Mouse (Mus musculus) neural tube, embryonic 13.5 days (tissue): ENCODE measurements around the gene Insig1. TPM values are rescaled to one million over a fixed set of nuclear protein-coding genes. Genes with fewer than 3 reads are reported as not detected.

Source experiments
- ATAC-seq: fragments of 200-750 bp; cut with Nextera tagmentation; 2 replicates; pipeline ENCODE4 v1.8.0; 2017; ENCODE audit warnings: low read depth, mild to moderate bottlenecking, moderate TSS enrichment, moderate library complexity
- H3K27ac ChIP-seq: fragments of 300-500 bp; sonication (generic); replicated peaks from 2 replicates; pipeline ENCODE4 v1.5.1; 2015; ENCODE audit warnings: moderate library complexity, mild to moderate bottlenecking, inconsistent platforms
- H3K27me3 ChIP-seq: fragments of 300-500 bp; sonication (generic); 2 replicates; pipeline ENCODE4 v1.6.1; 2015; ENCODE audit warnings: mild to moderate bottlenecking, inconsistent platforms
- H3K36me3 ChIP-seq: fragments of 300-500 bp; sonication (generic); 2 replicates; pipeline ENCODE4 v1.6.1; 2015; ENCODE audit warnings: mild to moderate bottlenecking, inconsistent platforms
- H3K4me1 ChIP-seq: fragments of 300-500 bp; sonication (generic); replicated peaks from 2 replicates; pipeline ENCODE4 v1.6.1; 2015; ENCODE audit warnings: inconsistent platforms
- H3K4me2 ChIP-seq: fragments of 300-500 bp; sonication (generic); 2 replicates; pipeline ENCODE4 v1.6.1; 2015; ENCODE audit warnings: inconsistent platforms, mild to moderate bottlenecking, moderate library complexity
- H3K4me3 ChIP-seq: fragments of 300-500 bp; sonication (generic); 2 replicates; pipeline ENCODE4 v1.5.1; 2015; ENCODE audit warnings: mild to moderate bottlenecking, inconsistent platforms
- H3K9ac ChIP-seq: fragments of 300-500 bp; sonication (generic); 2 replicates; pipeline ENCODE4 v1.6.1; 2015; ENCODE audit warnings: moderate library complexity, mild to moderate bottlenecking, inconsistent platforms
- H3K9me3 ChIP-seq: fragments of 300-500 bp; sonication (generic); 2 replicates; pipeline ENCODE4 v1.6.1; 2016; ENCODE audit warnings: inconsistent platforms
- WGBS: fragments of 180-500 bp; shearing (Covaris S2); methylation state at CpG from one replicate; pipeline ENCODE4 v1.1.7; 2015; 5-methylcytosine and 5-hydroxymethylcytosine counted together
- polyA plus RNA-seq: library from polyadenylated mRNA; unstranded; fragments of >200 nt; fragmentation: Nextera tagmentation; extraction: Ambion mirVana; gene quantifications from 2 replicates; pipeline ENCODE4 v1.2.1, GENCODE M21; 2015

Gene Insig1
- polyA plus RNA-seq, 1 experiment from 2014 or later, result 55.4 TPM

GRCm38 (mm10) chr5:28094846-28095245 is 23.7 kb downstream of the Insig1 start:
- H3K36me3 ChIP-seq, result no peaks in the 10 kb centered on the region
- 79% methylated on average over 6 of the region's 6 CpGs for WGBS
- H3K27me3 ChIP-seq, result no peaks in the 10 kb centered on the region
- ATAC-seq, result no peak
- H3K27ac ChIP-seq, result no peak overlapping the region
- H3K9ac ChIP-seq, result no peak overlapping the region
- H3K4me3 ChIP-seq, result no peak overlapping the region
- no peak overlapping the region for H3K4me2 ChIP-seq
- H3K9me3 ChIP-seq, result no peaks in the 10 kb centered on the region
- H3K4me1 ChIP-seq, result no peaks in the 10 kb centered on the region

GRCm38 (mm10) chr5:28095671-28096070 is 24.5 kb downstream of the Insig1 start:
- no peak for ATAC-seq
- WGBS, result 79% methylated on average over 2 of the region's 2 CpGs
- H3K4me3 ChIP-seq, result no peak overlapping the region

GRCm38 (mm10) chr5:28106966-28107365 is 35.8 kb downstream of the Insig1 start:
- WGBS, result 77% methylated on average over 4 of the region's 4 CpGs
- Histone ChIP-seq H3K9me3 (no peaks in the 10 kb centered on the region), H3K27me3 (no peaks in the 10 kb centered on the region), H3K9ac (no peak overlapping the region), H3K27ac (no peak overlapping the region), H3K4me1 (no peaks in the 10 kb centered on the region), H3K36me3 (no peaks in the 10 kb centered on the region), H3K4me3 (no peak overlapping the region), H3K4me2 (no peak overlapping the region)
- no peak for ATAC-seq

More at GRCm38 (mm10) chr5:28095671-28096070, 24.5 kb downstream of the Insig1 start:
- Histone ChIP-seq H3K27ac (no peak overlapping the region), H3K36me3 (no peaks in the 10 kb centered on the region), H3K9me3 (no peaks in the 10 kb centered on the region), H3K9ac (no peak overlapping the region), H3K4me1 (no peaks in the 10 kb centered on the region), H3K4me2 (no peak overlapping the region), H3K27me3 (no peaks in the 10 kb centered on the region)

- Histone ChIP-seq H3K9ac (no peak overlapping the region), H3K4me1 (no peaks in the 10 kb centered on the region), H3K9me3 (no peaks in the 10 kb centered on the region), H3K36me3 (no peaks in the 10 kb centered on the region), H3K4me3 (no peak overlapping the region), H3K27me3 (no peaks in the 10 kb centered on the region), H3K27ac (no peak overlapping the region), H3K4me2 (no peak overlapping the region)
- no peak for ATAC-seq
- 87% methylated on average over 6 of the region's 6 CpGs for WGBS
Measured at GRCm38 (mm10) chr5:28107974-28108373, 36.8 kb downstream of the Insig1 start.

- ATAC-seq, result no peak
- Histone ChIP-seq H3K4me1 (no peaks in the 10 kb centered on the region), H3K4me3 (no peak overlapping the region), H3K9me3 (no peaks in the 10 kb centered on the region), H3K4me2 (no peak overlapping the region), H3K27me3 (peaks cover 7% of the 10 kb centered on the region), H3K36me3 (no peaks in the 10 kb centered on the region), H3K27ac (no peak overlapping the region), H3K9ac (no peak overlapping the region)
- WGBS, result 62% methylated on average over 2 of the region's 2 CpGs
Measured at GRCm38 (mm10) chr5:28110881-28111280, 39.7 kb downstream of the Insig1 start.

- Histone ChIP-seq H3K27me3 (peaks cover 68% of the 10 kb centered on the region), H3K4me2 (no peak overlapping the region), H3K36me3 (no peaks in the 10 kb centered on the region), H3K4me3 (no peak overlapping the region), H3K9me3 (no peaks in the 10 kb centered on the region), H3K9ac (no peak overlapping the region), H3K4me1 (peaks cover 11% of the 10 kb centered on the region), H3K27ac (no peak overlapping the region)
- 5% methylated on average over 13 of the region's 13 CpGs for WGBS
- no peak for ATAC-seq
Measured at GRCm38 (mm10) chr5:28117251-28117880, 46.2 kb downstream of the Insig1 start.

GRCm38 (mm10) chr5:28117882-28118530 is 46.8 kb downstream of the Insig1 start:
- Histone ChIP-seq H3K27ac (no peak overlapping the region), H3K9me3 (no peaks in the 10 kb centered on the region), H3K4me2 (peak overlapping the region; percentile 45), H3K36me3 (no peaks in the 10 kb centered on the region), H3K4me3 (peak overlapping the region; percentile 21), H3K9ac (no peak overlapping the region), H3K27me3 (peaks cover 75% of the 10 kb centered on the region), H3K4me1 (peaks cover 12% of the 10 kb centered on the region)
- ATAC-seq, result no peak
- WGBS, result 1% methylated on average over 30 of the region's 30 CpGs

GRCm38 (mm10) chr5:28118531-28118925 is 47.4 kb downstream of the Insig1 start:
- H3K27me3 ChIP-seq, result peaks cover 80% of the 10 kb centered on the region

GRCm38 (mm10) chr5:28119576-28119975 is 48.4 kb downstream of the Insig1 start:
- no peak overlapping the region for H3K9ac ChIP-seq
- H3K36me3 ChIP-seq, result no peaks in the 10 kb centered on the region
- H3K9me3 ChIP-seq, result no peaks in the 10 kb centered on the region
- WGBS, result 25% methylated on average over 3 of the region's 3 CpGs
- H3K4me2 ChIP-seq, result no peak overlapping the region
- H3K27me3 ChIP-seq, result peaks cover 83% of the 10 kb centered on the region
- no peak for ATAC-seq
- H3K4me3 ChIP-seq, result no peak overlapping the region
- peaks cover 28% of the 10 kb centered on the region for H3K4me1 ChIP-seq
- no peak overlapping the region for H3K27ac ChIP-seq

More at GRCm38 (mm10) chr5:28118531-28118925, 47.4 kb downstream of the Insig1 start:
- Histone ChIP-seq H3K4me3 (peak overlapping the region; percentile 21), H3K36me3 (no peaks in the 10 kb centered on the region), H3K9ac (no peak overlapping the region), H3K4me1 (peaks cover 17% of the 10 kb centered on the region), H3K27ac (no peak overlapping the region), H3K4me2 (peak overlapping the region; percentile 45), H3K9me3 (no peaks in the 10 kb centered on the region)
- WGBS, result 2% methylated on average over 19 of the region's 19 CpGs
- 0 out of 2 replicates have a peak, but pooled peaks have one; percentile 19 for ATAC-seq

- no peaks in the 10 kb centered on the region for H3K9me3 ChIP-seq
- peaks cover 98% of the 10 kb centered on the region for H3K27me3 ChIP-seq
- no peak overlapping the region for H3K9ac ChIP-seq
- peaks cover 26% of the 10 kb centered on the region for H3K4me1 ChIP-seq
- 1% methylated on average over 27 of the region's 27 CpGs for WGBS
- H3K4me3 ChIP-seq, result no peak overlapping the region
- H3K36me3 ChIP-seq, result no peaks in the 10 kb centered on the region
- peak overlapping the region; percentile 18; the same call in 1 of the 2 replicates for H3K4me2 ChIP-seq
- peak; percentile 83; the same call in 1 of the 2 replicates for ATAC-seq
- H3K27ac ChIP-seq, result no peak overlapping the region
Measured at GRCm38 (mm10) chr5:28122491-28123454, 51.6 kb downstream of the Insig1 start.

GRCm38 (mm10) chr5:28123455-28123825 is 52.3 kb downstream of the Insig1 start:
- H3K4me1 ChIP-seq, result peaks cover 19% of the 10 kb centered on the region
- WGBS, result 3% methylated on average over 11 of the region's 11 CpGs
- peak overlapping the region; percentile 18; the same call in 1 of the 2 replicates for H3K4me2 ChIP-seq
- 0 out of 2 replicates have a peak, but pooled peaks have one; percentile 50 for ATAC-seq
- no peak overlapping the region for H3K4me3 ChIP-seq
- H3K9ac ChIP-seq, result no peak overlapping the region
- H3K36me3 ChIP-seq, result no peaks in the 10 kb centered on the region
- H3K27me3 ChIP-seq, result peaks cover 98% of the 10 kb centered on the region
- H3K9me3 ChIP-seq, result no peaks in the 10 kb centered on the region
- H3K27ac ChIP-seq, result no peak overlapping the region
